Mouse (Mus musculus): ENCODE results near the gene Gm20855.
"Not testable (repeated sequence)": the region's sequence is repeated elsewhere in the genome, so short reads cannot be mapped to it uniquely, and the experiment has no call there.

The Gm20855 gene

DNA sequence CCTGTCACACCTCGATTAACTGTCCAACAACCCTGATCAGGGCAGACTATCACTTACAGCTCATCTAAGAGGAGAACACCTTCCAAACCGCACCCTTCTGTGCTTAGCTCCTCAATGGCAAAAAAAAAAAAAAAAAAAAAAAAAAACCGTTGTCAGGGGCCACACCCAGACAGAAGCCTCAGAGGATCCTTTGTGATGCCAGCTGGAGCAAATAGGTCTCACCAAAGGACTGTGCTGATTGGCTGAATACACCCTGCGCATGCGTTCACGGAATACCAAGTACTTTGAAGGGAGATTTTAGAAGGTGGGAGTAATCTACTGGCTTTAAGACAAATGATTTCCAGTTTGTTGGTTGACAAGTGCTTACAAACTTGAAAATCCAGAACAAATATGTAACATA is at the start of gene Gm20855:
TSS of gene Gm20855 (minus strand) at position 101 of the 400 bp plus-strand sequence.
- not testable (repeated sequence) for DNase-seq

Data from heart, adult 11 months (tissue).